Mouse (Mus musculus) heart, embryonic 11.5 days (tissue): ENCODE measurements around the gene Prr19. TPM values are rescaled to one million over a fixed set of nuclear protein-coding genes. Genes with fewer than 3 reads are reported as not detected.

Experiments used
- ATAC-seq: fragments of 200-750 bp; cut with Nextera tagmentation; replicated peaks from 2 replicates; pipeline ENCODE4 v1.8.0; 2017; ENCODE audit warnings: moderate library complexity; ENCODE audit not compliant: insufficient number of reproducible peaks, low FRiP score, low TSS enrichment
- H3K27ac ChIP-seq: fragments of 300-500 bp; sonication (generic); 2 replicates; pipeline ENCODE4 v1.5.1; 2014; ENCODE audit warnings: mild to moderate bottlenecking, low read depth, low read length
- H3K27me3 ChIP-seq: fragments of 300-500 bp; sonication (generic); 2 replicates; pipeline ENCODE4 v1.6.1; 2014; ENCODE audit warnings: mild to moderate bottlenecking, low read length, mixed read lengths; ENCODE audit not compliant: control insufficient read depth, insufficient read depth
- H3K36me3 ChIP-seq: fragments of 300-500 bp; sonication (generic); 2 replicates; pipeline ENCODE4 v1.6.1; 2014; ENCODE audit warnings: mild to moderate bottlenecking, low read length, moderate library complexity, mixed read lengths; ENCODE audit not compliant: control insufficient read depth, insufficient read depth
- H3K4me1 ChIP-seq: fragments of 300-500 bp; sonication (generic); 2 replicates; pipeline ENCODE4 v1.6.1; 2014; ENCODE audit warnings: low read length; ENCODE audit not compliant: control insufficient read depth, insufficient read depth
- H3K4me2 ChIP-seq: fragments of 300-500 bp; sonication (generic); 2 replicates; pipeline ENCODE4 v1.6.1; 2014; ENCODE audit warnings: mild to moderate bottlenecking, moderate library complexity
- H3K4me3 ChIP-seq: fragments of 300-500 bp; sonication (generic); 2 replicates; pipeline ENCODE4 v1.5.1; 2014; ENCODE audit warnings: low read depth, low read length
- H3K9ac ChIP-seq: fragments of 300-500 bp; sonication (generic); 2 replicates; pipeline ENCODE4 v1.6.1; 2014; ENCODE audit warnings: mild to moderate bottlenecking, low read depth, low read length, moderate library complexity
- H3K9me3 ChIP-seq: fragments of 300-500 bp; sonication (generic); replicated peaks from 2 replicates; pipeline ENCODE4 v1.6.1; 2016; ENCODE audit warnings: low read length; ENCODE audit not compliant: control insufficient read depth
- WGBS: fragments of 180-500 bp; shearing (Covaris S2); extraction: QIAGEN DNeasy Blood & Tissue Kit; methylation state at CpG from one replicate; pipeline ENCODE4 v1.1.7; 2014; ENCODE audit not compliant: insufficient replicate concordance; 5-methylcytosine and 5-hydroxymethylcytosine counted together
- polyA plus RNA-seq: library from polyadenylated mRNA; unstranded; fragments of >200 nt; fragmentation: Nextera tagmentation; extraction: Ambion mirVana; gene quantifications from 2 replicates; pipeline ENCODE4 v1.2.1, GENCODE M21; 2014

The Prr19 gene
- polyA plus RNA-seq, 1 experiment from 2014 or later: 0.63 TPM

- Histone ChIP-seq H3K4me1 (peaks cover 28% of the 10 kb centered on the region), H3K9me3 (no peaks in the 10 kb centered on the region), H3K36me3 (peaks cover 16% of the 10 kb centered on the region; the same call in 1 of the 2 replicates), H3K27me3 (no peaks in the 10 kb centered on the region), H3K27ac (peak overlapping the region; percentile 85), H3K4me2 (peak overlapping the region; percentile 87), H3K4me3 (peak overlapping the region; percentile 91), H3K9ac (peak overlapping the region; percentile 91)
- no peak for ATAC-seq
- under 1% methylated on average over 7 of the region's 7 CpGs for WGBS
Observed at GRCm38 (mm10) chr7:25268588-25268987, 32.6 kb upstream of the Prr19 start.

GRCm38 (mm10) chr7:25269029-25269428 is 32.2 kb upstream of the Prr19 start:
- Histone ChIP-seq H3K27ac (peak overlapping the region; percentile 85; the same call in 1 of the 2 replicates), H3K36me3 (peaks cover 16% of the 10 kb centered on the region; the same call in 1 of the 2 replicates), H3K4me2 (peak overlapping the region; percentile 87), H3K9me3 (no peaks in the 10 kb centered on the region), H3K27me3 (no peaks in the 10 kb centered on the region), H3K4me3 (peak overlapping the region; percentile 91), H3K4me1 (peaks cover 33% of the 10 kb centered on the region), H3K9ac (peak overlapping the region; percentile 91)
- ATAC-seq: no peak
- 47% methylated on average over 4 of the region's 4 CpGs for WGBS

- WGBS: 85% methylated on average over 8 of the region's 8 CpGs
- Histone ChIP-seq H3K4me2 (peak overlapping the region; percentile 87), H3K9me3 (no peaks in the 10 kb centered on the region), H3K4me3 (peak overlapping the region; percentile 91), H3K9ac (peak overlapping the region; percentile 44; the same call in 1 of the 2 replicates), H3K36me3 (peaks cover 16% of the 10 kb centered on the region; the same call in 1 of the 2 replicates), H3K4me1 (peaks cover 39% of the 10 kb centered on the region), H3K27ac (no peak overlapping the region), H3K27me3 (no peaks in the 10 kb centered on the region)
- no peak for ATAC-seq
Observed at GRCm38 (mm10) chr7:25269545-25270271, 31.5 kb upstream of the Prr19 start.

- Histone ChIP-seq H3K4me2 (no peak overlapping the region), H3K27ac (no peak overlapping the region), H3K4me3 (no peak overlapping the region), H3K9ac (no peak overlapping the region), H3K36me3 (peaks cover 16% of the 10 kb centered on the region; the same call in 1 of the 2 replicates), H3K9me3 (no peaks in the 10 kb centered on the region), H3K4me1 (peaks cover 50% of the 10 kb centered on the region), H3K27me3 (no peaks in the 10 kb centered on the region)
- 85% methylated on average over 35 of the region's 35 CpGs for WGBS
- no peak for ATAC-seq
Observed at GRCm38 (mm10) chr7:25270652-25271633, 30.3 kb upstream of the Prr19 start.

- Histone ChIP-seq H3K9ac (no peak overlapping the region), H3K4me2 (no peak overlapping the region), H3K27ac (no peak overlapping the region), H3K9me3 (no peaks in the 10 kb centered on the region), H3K36me3 (peaks cover 16% of the 10 kb centered on the region; the same call in 1 of the 2 replicates), H3K4me3 (no peak overlapping the region), H3K27me3 (no peaks in the 10 kb centered on the region), H3K4me1 (peaks cover 53% of the 10 kb centered on the region)
- ATAC-seq: no peak
- WGBS: 85% methylated on average over 30 of the region's 30 CpGs
Observed at GRCm38 (mm10) chr7:25271651-25272444, 29.4 kb upstream of the Prr19 start.

- H3K36me3 ChIP-seq: peaks cover 16% of the 10 kb centered on the region; the same call in 1 of the 2 replicates
- no peak overlapping the region for H3K27ac ChIP-seq
- WGBS: 72% methylated on average over 38 of the region's 38 CpGs
- no peak overlapping the region for H3K4me3 ChIP-seq
- no peak for ATAC-seq
- no peak overlapping the region for H3K4me2 ChIP-seq
- H3K9me3 ChIP-seq: no peaks in the 10 kb centered on the region
- H3K9ac ChIP-seq: no peak overlapping the region
- peaks cover 58% of the 10 kb centered on the region for H3K4me1 ChIP-seq
- H3K27me3 ChIP-seq: no peaks in the 10 kb centered on the region
Observed at GRCm38 (mm10) chr7:25272445-25273258, 28.6 kb upstream of the Prr19 start.

- H3K4me3 ChIP-seq: 0 out of 2 replicates have a peak overlapping the region, but pooled peaks have one; percentile 5
- H3K27ac ChIP-seq: no peak overlapping the region
- peak overlapping the region; percentile 9; the same call in 1 of the 2 replicates for H3K4me2 ChIP-seq
- peaks cover 16% of the 10 kb centered on the region; the same call in 1 of the 2 replicates for H3K36me3 ChIP-seq
- H3K9ac ChIP-seq: peak overlapping the region; percentile 16; the same call in 1 of the 2 replicates
- peaks cover 62% of the 10 kb centered on the region for H3K4me1 ChIP-seq
- WGBS: 80% methylated on average over 22 of the region's 22 CpGs
- H3K27me3 ChIP-seq: no peaks in the 10 kb centered on the region
- ATAC-seq: no peak
- H3K9me3 ChIP-seq: no peaks in the 10 kb centered on the region
Observed at GRCm38 (mm10) chr7:25273259-25274241, 27.7 kb upstream of the Prr19 start.
